Mouse (Mus musculus): Measurements from ENCODE around the gene Gpr153. TPM values are rescaled to one million over a fixed set of nuclear protein-coding genes. Genes with fewer than 3 reads are reported as not detected.

The Gpr153 gene
- polyA plus RNA-seq, 1 experiment from 2014 or later, result 21.9 TPM

GRCm38 (mm10) chr4:152281601-152282000, 7.6 kb downstream of the Gpr153 start:
- no peak for ATAC-seq (ENCODE audit: insufficient number of reproducible peaks, low FRiP score, low TSS enrichment, low read depth)
- 51% methylated on average over 15 of the region's 15 CpGs for WGBS
- H3K9ac ChIP-seq, result no peak overlapping the region
- H3K36me3 ChIP-seq, result peaks cover 39% of the 10 kb centered on the region
- H3K4me2 ChIP-seq, result no peak overlapping the region
- no peaks in the 10 kb centered on the region for H3K9me3 ChIP-seq
- no peak overlapping the region for H3K27ac ChIP-seq
- peaks cover 77% of the 10 kb centered on the region for H3K27me3 ChIP-seq
- peaks cover 26% of the 10 kb centered on the region for H3K4me1 ChIP-seq
- H3K4me3 ChIP-seq, result no peak overlapping the region

GRCm38 (mm10) chr4:152282721-152283120, 8.7 kb downstream of the Gpr153 start:
- Histone ChIP-seq H3K27me3 (peaks cover 86% of the 10 kb centered on the region), H3K27ac (no peak overlapping the region), H3K4me3 (peak overlapping the region; percentile 35), H3K9me3 (no peaks in the 10 kb centered on the region), H3K36me3 (peaks cover 39% of the 10 kb centered on the region), H3K4me2 (peak overlapping the region; percentile 63), H3K9ac (no peak overlapping the region), H3K4me1 (peaks cover 28% of the 10 kb centered on the region)
- 15% methylated on average over 34 of the region's 34 CpGs for WGBS
- ATAC-seq (ENCODE audit: insufficient number of reproducible peaks, low FRiP score, low TSS enrichment, low read depth), result no peak

GRCm38 (mm10) chr4:152283186-152283950, 9.3 kb downstream of the Gpr153 start:
- whole genome bisulfite sequencing, result 6% methylated on average over 65 of the region's 70 CpGs
- Histone ChIP-seq H3K9ac (no peak overlapping the region), H3K27me3 (peaks cover 92% of the 10 kb centered on the region), H3K36me3 (peaks cover 39% of the 10 kb centered on the region), H3K4me2 (peak overlapping the region; percentile 63), H3K9me3 (no peaks in the 10 kb centered on the region), H3K4me1 (peaks cover 28% of the 10 kb centered on the region), H3K27ac (no peak overlapping the region), H3K4me3 (peak overlapping the region; percentile 35)
- ATAC-seq (ENCODE audit: insufficient number of reproducible peaks, low FRiP score, low TSS enrichment, low read depth), result peak; percentile 66

- 1% methylated on average over 10 of the region's 10 CpGs for WGBS
- peaks cover 23% of the 10 kb centered on the region for H3K36me3 ChIP-seq
Observed at GRCm38 (mm10) chr4:152285505-152285904, 11.5 kb downstream of the Gpr153 start.

GRCm38 (mm10) chr4:152286183-152286582, 12.2 kb downstream of the Gpr153 start:
- Histone ChIP-seq H3K4me2 (peak overlapping the region; percentile 38), H3K9me3 (no peaks in the 10 kb centered on the region), H3K27me3 (peaks cover 92% of the 10 kb centered on the region), H3K36me3 (peaks cover 17% of the 10 kb centered on the region), H3K4me3 (peak overlapping the region; percentile 23), H3K27ac (no peak overlapping the region), H3K9ac (no peak overlapping the region), H3K4me1 (peaks cover 40% of the 10 kb centered on the region)
- ATAC-seq (ENCODE audit: insufficient number of reproducible peaks, low FRiP score, low TSS enrichment, low read depth), result peak; percentile 12; the same call in 1 of the 2 replicates
- 2% methylated on average over 32 of the region's 32 CpGs for WGBS

More at GRCm38 (mm10) chr4:152285505-152285904, 11.5 kb downstream of the Gpr153 start:
- peaks cover 92% of the 10 kb centered on the region for H3K27me3 ChIP-seq
- H3K27ac ChIP-seq, result no peak overlapping the region
- peaks cover 35% of the 10 kb centered on the region for H3K4me1 ChIP-seq
- ATAC-seq (ENCODE audit: insufficient number of reproducible peaks, low FRiP score, low TSS enrichment, low read depth), result no peak
- no peak overlapping the region for H3K4me3 ChIP-seq
- no peak overlapping the region for H3K4me2 ChIP-seq
- no peak overlapping the region for H3K9ac ChIP-seq
- no peaks in the 10 kb centered on the region for H3K9me3 ChIP-seq

GRCm38 (mm10) chr4:152286887-152287286, 12.9 kb downstream of the Gpr153 start:
- WGBS, result 3% methylated on average over 26 of the region's 26 CpGs
- Histone ChIP-seq H3K36me3 (peaks cover 10% of the 10 kb centered on the region), H3K27ac (no peak overlapping the region), H3K4me2 (no peak overlapping the region), H3K4me1 (peaks cover 40% of the 10 kb centered on the region), H3K4me3 (no peak overlapping the region; the same call in 1 of the 2 replicates), H3K9ac (no peak overlapping the region), H3K27me3 (peaks cover 92% of the 10 kb centered on the region), H3K9me3 (no peaks in the 10 kb centered on the region)
- ATAC-seq (ENCODE audit: insufficient number of reproducible peaks, low FRiP score, low TSS enrichment, low read depth), result no peak

DNA sequence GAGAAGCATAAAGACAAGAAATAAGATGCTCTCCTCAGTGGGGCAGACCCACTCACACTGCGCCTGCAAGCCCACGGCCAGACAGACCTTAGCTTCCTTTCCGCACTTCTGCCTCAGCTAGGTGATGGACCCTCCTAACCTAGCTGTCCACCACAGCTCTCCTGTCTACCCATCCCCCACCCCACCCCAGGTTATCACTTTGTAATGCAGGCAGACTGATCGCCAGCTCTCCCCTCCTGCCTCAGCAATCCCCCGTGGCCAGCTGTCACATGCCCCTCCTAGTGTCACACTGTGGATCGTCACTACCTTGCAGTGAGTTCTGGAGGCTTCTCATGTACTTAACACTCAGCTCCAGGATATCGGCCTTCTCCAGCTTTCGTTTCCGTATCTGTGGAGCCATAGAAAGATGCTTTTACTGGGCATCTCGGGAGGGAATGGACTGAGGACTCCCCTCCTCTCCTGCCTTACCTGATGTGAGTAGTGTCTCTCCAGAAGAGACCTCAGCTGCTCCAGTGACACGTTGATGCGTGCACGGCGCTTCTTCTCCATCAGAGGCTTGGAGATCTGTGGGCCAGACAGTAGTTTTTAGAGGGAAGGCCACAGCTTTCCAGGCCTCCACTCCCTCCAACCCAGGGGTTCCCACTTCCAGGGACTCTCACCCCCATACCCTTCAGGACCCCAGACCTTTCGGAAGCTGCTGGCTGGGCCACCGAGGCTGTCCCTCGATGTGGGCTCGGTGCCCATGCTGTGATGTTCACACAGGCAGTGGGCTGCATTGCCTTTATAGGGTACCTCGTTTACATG, 13.5 kb downstream of the Gpr153 start:
- H3K27ac ChIP-seq, result no peak overlapping the region
- H3K9ac ChIP-seq, result no peak overlapping the region
- WGBS, result 12% methylated on average over 19 of the region's 19 CpGs
- H3K4me2 ChIP-seq, result no peak overlapping the region
- peaks cover 38% of the 10 kb centered on the region for H3K4me1 ChIP-seq
- H3K36me3 ChIP-seq, result 0 out of 2 replicates have a peak, but pooled peaks cover 7% of the 10 kb centered on the region
- H3K27me3 ChIP-seq, result peaks cover 92% of the 10 kb centered on the region
- no peaks in the 10 kb centered on the region for H3K9me3 ChIP-seq
- H3K4me3 ChIP-seq, result no peak overlapping the region
- no peak for ATAC-seq (ENCODE audit: insufficient number of reproducible peaks, low FRiP score, low TSS enrichment, low read depth)

DNA sequence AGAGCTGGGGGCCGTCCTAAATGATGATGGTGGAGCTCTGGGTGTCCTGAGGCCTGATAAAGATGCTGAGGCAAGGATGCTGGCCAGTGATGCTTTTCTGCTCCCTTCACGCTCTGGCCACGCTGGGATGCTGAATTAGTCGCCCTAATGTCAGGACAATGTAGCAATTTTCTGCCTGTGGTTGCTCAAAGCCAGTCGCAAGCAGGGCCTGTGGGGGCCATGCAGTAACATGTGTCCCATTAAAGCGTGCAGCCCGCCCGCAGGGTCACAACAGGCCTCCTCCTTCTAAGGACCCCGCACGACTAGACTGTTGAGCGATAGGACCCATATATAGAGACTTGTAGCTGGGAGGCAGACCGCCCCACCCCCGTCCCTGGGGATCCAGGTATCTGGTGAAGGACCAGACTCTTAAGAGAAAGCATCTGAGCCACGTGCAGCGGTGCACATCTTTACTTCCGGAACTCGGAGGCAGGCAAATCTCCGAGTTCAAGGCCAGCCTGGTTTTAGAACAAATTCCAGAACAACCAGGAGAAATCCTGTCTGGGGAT, 14.4 kb downstream of the Gpr153 start:
- Histone ChIP-seq H3K27me3 (peaks cover 92% of the 10 kb centered on the region), H3K9me3 (no peaks in the 10 kb centered on the region), H3K4me3 (no peak overlapping the region), H3K27ac (no peak overlapping the region), H3K4me2 (no peak overlapping the region), H3K9ac (no peak overlapping the region), H3K4me1 (peaks cover 31% of the 10 kb centered on the region), H3K36me3 (0 out of 2 replicates have a peak, but pooled peaks cover 7% of the 10 kb centered on the region)
- WGBS, result 54% methylated on average over 18 of the region's 18 CpGs
- ATAC-seq (ENCODE audit: insufficient number of reproducible peaks, low FRiP score, low TSS enrichment, low read depth), result no peak

- H3K36me3 ChIP-seq, result no peaks in the 10 kb centered on the region
- no peak overlapping the region for H3K9ac ChIP-seq
- peaks cover 89% of the 10 kb centered on the region for H3K27me3 ChIP-seq
- under 1% methylated on average over 39 of the region's 39 CpGs for WGBS
- H3K27ac ChIP-seq, result no peak overlapping the region
- H3K4me1 ChIP-seq, result peaks cover 29% of the 10 kb centered on the region
- H3K9me3 ChIP-seq, result no peaks in the 10 kb centered on the region
- H3K4me3 ChIP-seq, result peak overlapping the region; percentile 29
- ATAC-seq (ENCODE audit: insufficient number of reproducible peaks, low FRiP score, low TSS enrichment, low read depth), result no peak
- peak overlapping the region; percentile 44 for H3K4me2 ChIP-seq
Observed at GRCm38 (mm10) chr4:152290385-152290784, 16.4 kb downstream of the Gpr153 start.

GRCm38 (mm10) chr4:152290991-152291390, 17.0 kb downstream of the Gpr153 start:
- WGBS, result 13% methylated on average over 11 of the region's 11 CpGs
- H3K4me1 ChIP-seq, result peaks cover 30% of the 10 kb centered on the region
- H3K9me3 ChIP-seq, result no peaks in the 10 kb centered on the region
- no peaks in the 10 kb centered on the region for H3K36me3 ChIP-seq
- ATAC-seq (ENCODE audit: insufficient number of reproducible peaks, low FRiP score, low TSS enrichment, low read depth), result no peak
- peaks cover 89% of the 10 kb centered on the region for H3K27me3 ChIP-seq
- H3K4me2 ChIP-seq, result no peak overlapping the region
- no peak overlapping the region for H3K27ac ChIP-seq
- no peak overlapping the region for H3K9ac ChIP-seq
- 0 out of 2 replicates have a peak overlapping the region, but pooled peaks have one; percentile 29 for H3K4me3 ChIP-seq

DNA sequence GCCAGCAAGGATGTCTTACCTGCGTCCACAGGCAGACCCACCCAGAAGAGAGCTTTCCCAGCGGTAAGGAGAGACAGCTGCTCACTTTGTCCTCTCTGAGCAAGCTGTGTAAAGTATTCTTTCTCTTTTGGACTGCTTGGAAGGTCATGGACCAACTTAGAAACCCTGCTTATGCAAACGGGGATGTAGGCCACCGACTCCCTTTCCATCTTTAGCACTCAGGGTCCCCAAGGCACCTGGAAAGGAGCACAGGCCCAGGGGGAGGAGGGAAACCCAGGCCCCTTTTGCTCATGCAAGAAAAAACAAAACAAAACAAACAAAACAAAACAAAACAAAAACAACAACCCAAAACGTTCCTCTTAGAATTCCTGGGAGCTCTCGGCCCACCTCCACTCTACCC, 17.5 kb downstream of the Gpr153 start, which contains the start of gene Hes3:
Gene Hes3, minus strand, starts transcription at position 101 of the 400 bp plus-strand sequence.
- Histone ChIP-seq H3K36me3 (no peaks in the 10 kb centered on the region), H3K4me2 (peak within 1 kb of the TSS; percentile 44), H3K4me3 (peak within 1 kb of the TSS; percentile 29), H3K27ac (no peak within 1 kb of the TSS), H3K4me1 (peaks cover 24% of the 10 kb centered on the region), H3K27me3 (peaks cover 83% of the 10 kb centered on the region), H3K9ac (no peak within 1 kb of the TSS), H3K9me3 (no peaks in the 10 kb centered on the region)
- WGBS, result 32% methylated on average over 6 of the region's 6 CpGs
- ATAC-seq (ENCODE audit: insufficient number of reproducible peaks, low FRiP score, low TSS enrichment, low read depth), result no peak

Measured in limb, embryonic 15.5 days (tissue).